25 mouse cellular contexts compared by ENCODE assay signal in the genomic region with DNA sequence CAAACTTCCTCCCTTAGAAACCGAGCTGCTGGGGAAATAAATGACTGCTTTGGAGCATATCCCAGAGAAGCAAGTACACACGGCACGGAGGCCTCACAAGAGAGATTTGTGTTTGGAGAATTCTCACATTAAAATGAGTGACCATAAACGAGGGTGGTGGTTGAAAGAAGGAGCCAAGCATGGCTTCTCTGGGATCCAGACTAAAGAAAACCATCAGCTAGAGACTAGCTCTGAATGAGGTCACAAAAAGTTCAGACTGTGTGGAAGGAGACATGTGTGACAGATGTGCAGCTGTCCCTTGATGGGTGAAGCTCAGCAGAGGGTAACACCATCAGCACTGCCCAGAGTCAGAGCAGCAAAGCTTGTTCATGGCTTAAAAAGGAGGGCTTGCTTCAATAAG.
DNase-seq lines count a peak whose midpoint lies in the region; ATAC-seq and TF ChIP-seq lines count a peak whose summit lies in the region.
"Had no signal": no experiment of that assay in that cellular context is flagged by ENCODE, and none has a peak within 500 bp of the region (broad histone marks: within the 10 kb centered on the region; RNA-seq: fewer than 3 reads in every experiment).

No protein-coding gene starts in this region.

- peak; percentile 35 for DNase-seq in heart, adult 11 months
- DNase-seq in heart, postnatal 4 days = no peak
- no peak for DNase-seq in lung, adult 2 months
- peak; percentile 22 for DNase-seq in lung, postnatal 14 days
- DNase-seq in thymus, postnatal 36 days = no peak
- no peak for DNase-seq in thymus, adult 2 months
- no peak for DNase-seq in ovary, adult 18-20 months (ENCODE audit: low spot score)
- DNase-seq: adrenal gland, postnatal 10 days; cerebellum, adult 9-10 months; gastrocnemius, postnatal 10 days; heart, adult 18-20 months; layer of hippocampus, adult 9-11 months; left cerebral cortex, postnatal 4 days; right cerebral cortex, postnatal 14 days had no signal

- no peak for TF ChIP-seq CTCF in lung, adult 2 months (IDR thresholded peaks at IDR 0.05; ENCODE audit: insufficient read depth, low read length)
- TF ChIP-seq CTCF in thymus, adult 2 months (IDR thresholded peaks at IDR 0.05; ENCODE audit: borderline replicate concordance, control insufficient read depth, extremely low read depth, insufficient read depth, low read length, poor library complexity) = no peak

- no peaks in the 10 kb centered on the region for H3K9me3 ChIP-seq in lung, embryonic 15.5 days
- H3K9me3 ChIP-seq: heart, embryonic 13.5 days; hindbrain, embryonic 15.5 days; midbrain, embryonic 13.5 days; neural tube, embryonic 15.5 days had no signal

- no peak overlapping the region for H3K9ac ChIP-seq in lung, embryonic 15.5 days
- H3K9ac ChIP-seq: heart, embryonic 13.5 days; hindbrain, embryonic 15.5 days; liver, embryonic 14.5 days; midbrain, embryonic 13.5 days; neural tube, embryonic 15.5 days had no signal

- peak; percentile 96 for ATAC-seq in lung, embryonic 15.5 days (ENCODE audit: borderline replicate concordance, extremely low read depth, low FRiP score, low TSS enrichment)
- ATAC-seq: activated CD4-positive, CD25-positive, alpha-beta regulatory T cell, adult 4 months; forebrain, embryonic 14.5 days; intestine, embryonic 16.5 days; midbrain, embryonic 13.5 days had no signal

- H3K4me3 ChIP-seq in lung, embryonic 15.5 days = no peak overlapping the region
- no peak overlapping the region for H3K4me3 ChIP-seq in lung, adult 2 months (replicated peaks; ENCODE audit: extremely low read depth, low read depth, low read length)
- H3K4me3 ChIP-seq in thymus, adult 2 months (ENCODE audit: control insufficient read depth, insufficient read depth, low read length) = no peak overlapping the region
- H3K4me3 ChIP-seq: heart, embryonic 13.5 days; hindbrain, embryonic 15.5 days; left cerebral cortex, adult 2 months; midbrain, embryonic 13.5 days; neural tube, embryonic 15.5 days had no signal

- H3K27ac ChIP-seq in lung, embryonic 15.5 days = peak overlapping the region; percentile 71
- H3K27ac ChIP-seq in thymus, adult 2 months (ENCODE audit: control insufficient read depth, insufficient read depth, low read length) = no peak overlapping the region
- H3K27ac ChIP-seq: heart, embryonic 13.5 days; hindbrain, embryonic 15.5 days; left cerebral cortex, adult 2 months; liver, embryonic 14.5 days; midbrain, embryonic 13.5 days; neural tube, embryonic 15.5 days had no signal

- H3K36me3 ChIP-seq in lung, embryonic 15.5 days = no peaks in the 10 kb centered on the region
- no peaks in the 10 kb centered on the region for H3K36me3 ChIP-seq in thymus, adult 2 months (ENCODE audit: control insufficient read depth, insufficient read depth, low read length)
- H3K36me3 ChIP-seq: G1E; heart, embryonic 13.5 days; hindbrain, embryonic 15.5 days; midbrain, embryonic 13.5 days; neural tube, embryonic 15.5 days had no signal

- no peaks in the 10 kb centered on the region for H3K27me3 ChIP-seq in lung, embryonic 15.5 days
- H3K27me3 ChIP-seq in thymus, adult 2 months (ENCODE audit: control insufficient read depth, insufficient read depth, low read length) = no peaks in the 10 kb centered on the region
- H3K27me3 ChIP-seq: heart, embryonic 13.5 days; hindbrain, embryonic 15.5 days; midbrain, embryonic 13.5 days; neural tube, embryonic 15.5 days had no signal

- WGBS in lung, embryonic 15.5 days = 16% methylated on average over 4 of the region's 4 CpGs
- WGBS in lung, adult 2 months = 15% methylated on average over 4 of the region's 4 CpGs
- 76% methylated on average over 4 of the region's 4 CpGs for WGBS in thymus, adult 2 months

- TF ChIP-seq POLR2A in lung, adult 2 months (IDR thresholded peaks at IDR 0.05; ENCODE audit: borderline replicate concordance, extremely low read depth, low read depth, low read length) = no peak
- no peak for TF ChIP-seq POLR2A in thymus, adult 2 months (IDR thresholded peaks at IDR 0.05; ENCODE audit: control insufficient read depth, extremely low read depth, insufficient read depth, low read length, poor library complexity)

- H3K4me2 ChIP-seq in lung, embryonic 15.5 days = no peak overlapping the region
- H3K4me2 ChIP-seq: heart, embryonic 13.5 days; hindbrain, embryonic 15.5 days; midbrain, embryonic 13.5 days; neural tube, embryonic 15.5 days had no signal

- peaks cover 8% of the 10 kb centered on the region; the same call in 1 of the 2 replicates for H3K4me1 ChIP-seq in lung, embryonic 15.5 days
- H3K4me1 ChIP-seq in lung, adult 2 months (ENCODE audit: control insufficient read depth, insufficient read depth, low read length) = no peaks in the 10 kb centered on the region
- H3K4me1 ChIP-seq in thymus, adult 2 months (replicated peaks; ENCODE audit: control insufficient read depth, insufficient read depth, low read length) = no peaks in the 10 kb centered on the region
- H3K4me1 ChIP-seq: heart, embryonic 13.5 days; hindbrain, embryonic 15.5 days; midbrain, embryonic 13.5 days; neural tube, embryonic 15.5 days had no signal

Comparison
In these comparisons a context has a peak if more than half of its experiments do, and no peak if none do; other contexts are left out.
1. DNase-seq: peak in heart, adult 11 months (single experiment) and lung, postnatal 14 days (single experiment); none in heart, postnatal 4 days (single experiment), lung, adult 2 months (single experiment), thymus, postnatal 36 days (0 of 2), thymus, adult 2 months (single experiment) and ovary, adult 18-20 months (single experiment).